Mouse (Mus musculus) intestine, postnatal 0 days (tissue): ENCODE measurements at regions not wholly inside any gene's neighbourhood (a gene's known extent, or its start where the extent isn't known, plus 50 kb on each side); places are given as distances from the start of the nearest gene placed in this dataset.

Source experiments
- ATAC-seq: fragments of 200-750 bp; cut with Nextera tagmentation; 2 replicates; pipeline ENCODE4 v1.8.0; 2017; ENCODE audit warnings: mild to moderate bottlenecking, moderate TSS enrichment, moderate library complexity
- H3K27ac ChIP-seq: fragments of 300-500 bp; sonication (generic); 2 replicates; pipeline ENCODE4 v1.5.1; 2014; ENCODE audit warnings: mild to moderate bottlenecking, low read depth, low read length, moderate library complexity
- H3K27me3 ChIP-seq: fragments of 300-500 bp; sonication (generic); replicated peaks from 2 replicates; pipeline ENCODE4 v1.6.1; 2014; ENCODE audit warnings: low read length, mixed read lengths; ENCODE audit not compliant: control insufficient read depth, insufficient read depth
- H3K36me3 ChIP-seq: fragments of 300-500 bp; sonication (generic); 2 replicates; pipeline ENCODE4 v1.6.1; 2014; ENCODE audit warnings: mild to moderate bottlenecking, moderate library complexity; ENCODE audit not compliant: control insufficient read depth, insufficient read depth
- H3K4me1 ChIP-seq: fragments of 300-500 bp; sonication (generic); replicated peaks from 2 replicates; pipeline ENCODE4 v1.6.1; 2014; ENCODE audit warnings: antibody characterized with exemption, low read length, mixed read lengths; ENCODE audit not compliant: control insufficient read depth, insufficient read depth
- H3K4me2 ChIP-seq: fragments of 300-500 bp; sonication (generic); replicated peaks from 2 replicates; pipeline ENCODE4 v1.6.1; 2014; ENCODE audit warnings: low read depth, mild to moderate bottlenecking, moderate library complexity
- H3K4me3 ChIP-seq: fragments of 300-500 bp; sonication (generic); 2 replicates; pipeline ENCODE4 v1.5.1; 2014; ENCODE audit warnings: low read depth, low read length
- H3K9ac ChIP-seq: fragments of 300-500 bp; sonication (generic); 2 replicates; pipeline ENCODE4 v1.6.1; 2014; ENCODE audit warnings: mild to moderate bottlenecking, low read depth, low read length
- H3K9me3 ChIP-seq: fragments of 300-500 bp; sonication (generic); 2 replicates; pipeline ENCODE4 v1.6.1; 2016; ENCODE audit warnings: mixed run types; ENCODE audit not compliant: control insufficient read depth
- CTCF ChIP-seq: sonication (generic); IDR thresholded peaks from 2 replicates; pipeline ENCODE4 v1.5.1; 2016; ENCODE audit warnings: low read depth, mild to moderate bottlenecking, control low read depth, antibody characterized with exemption, moderate library complexity
- WGBS: fragments of 180-500 bp; shearing (Covaris S2); extraction: QIAGEN DNeasy Blood & Tissue Kit; methylation state at CpG from one replicate; pipeline ENCODE4 v1.1.7; 2014; 5-methylcytosine and 5-hydroxymethylcytosine counted together

DNA sequence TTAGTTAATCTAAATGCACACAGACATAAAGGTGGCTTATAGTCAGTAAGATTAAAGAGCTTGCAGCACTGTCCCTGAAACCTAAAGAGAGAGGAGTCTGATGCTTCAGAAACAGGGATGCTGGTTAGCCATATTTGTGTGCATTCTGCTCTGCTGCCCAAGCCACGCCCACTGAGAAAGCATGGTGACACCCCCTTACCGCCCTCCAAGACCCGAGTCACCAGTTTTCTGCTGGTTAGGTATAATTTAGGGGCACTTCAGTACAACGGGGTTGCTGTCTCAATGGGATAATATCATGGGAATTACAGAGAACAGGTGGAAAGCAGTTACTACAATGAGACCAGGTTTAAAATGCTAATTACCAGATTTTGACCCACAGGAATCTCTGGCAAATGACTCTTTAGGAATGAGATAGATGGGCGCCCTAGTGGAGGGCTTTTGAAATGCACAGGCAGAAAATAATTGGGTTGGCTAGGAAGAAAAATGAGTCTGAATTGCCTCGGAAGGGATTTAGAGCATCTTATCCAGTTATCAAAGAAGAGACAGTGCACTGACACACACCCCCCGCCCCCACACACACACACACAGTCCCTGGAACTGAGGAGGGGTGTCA is 95.1 kb upstream of the 4930583I09Rik start:
- Histone ChIP-seq H3K9me3 (no peaks in the 10 kb centered on the region), H3K4me2 (no peak overlapping the region), H3K36me3 (no peaks in the 10 kb centered on the region), H3K27ac (no peak overlapping the region), H3K4me3 (no peak overlapping the region), H3K4me1 (no peaks in the 10 kb centered on the region), H3K9ac (no peak overlapping the region), H3K27me3 (no peaks in the 10 kb centered on the region)
- peak; percentile 32 for TF ChIP-seq CTCF
- no peak for ATAC-seq
- WGBS: 63% methylated on average over 7 of the region's 7 CpGs

DNA sequence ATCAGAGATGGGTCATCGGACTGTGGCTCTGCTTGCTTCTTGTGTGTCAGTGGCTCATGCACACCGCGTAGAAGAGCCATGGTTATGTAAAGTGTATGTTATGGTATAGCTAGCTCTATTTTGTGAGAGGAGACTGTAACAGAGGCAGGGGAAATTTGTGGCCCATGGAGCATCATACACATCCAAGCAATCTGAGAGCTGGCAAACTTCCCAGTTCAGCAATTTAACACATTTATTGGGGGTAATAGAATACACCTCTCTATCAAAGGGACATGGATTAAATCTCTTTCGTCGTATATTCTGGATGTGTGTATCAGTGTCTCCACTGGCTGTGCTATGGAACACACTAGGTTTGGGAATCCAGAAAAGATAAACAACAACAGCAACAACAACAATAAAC is 87.9 kb upstream of the 4930583I09Rik start:
- Histone ChIP-seq H3K9ac (no peak overlapping the region), H3K4me2 (no peak overlapping the region), H3K27ac (no peak overlapping the region), H3K27me3 (no peaks in the 10 kb centered on the region), H3K4me1 (no peaks in the 10 kb centered on the region), H3K4me3 (no peak overlapping the region), H3K9me3 (no peaks in the 10 kb centered on the region), H3K36me3 (no peaks in the 10 kb centered on the region)
- no peak for TF ChIP-seq CTCF
- no peak for ATAC-seq
- WGBS: 77% methylated on average over 5 of the region's 5 CpGs

DNA sequence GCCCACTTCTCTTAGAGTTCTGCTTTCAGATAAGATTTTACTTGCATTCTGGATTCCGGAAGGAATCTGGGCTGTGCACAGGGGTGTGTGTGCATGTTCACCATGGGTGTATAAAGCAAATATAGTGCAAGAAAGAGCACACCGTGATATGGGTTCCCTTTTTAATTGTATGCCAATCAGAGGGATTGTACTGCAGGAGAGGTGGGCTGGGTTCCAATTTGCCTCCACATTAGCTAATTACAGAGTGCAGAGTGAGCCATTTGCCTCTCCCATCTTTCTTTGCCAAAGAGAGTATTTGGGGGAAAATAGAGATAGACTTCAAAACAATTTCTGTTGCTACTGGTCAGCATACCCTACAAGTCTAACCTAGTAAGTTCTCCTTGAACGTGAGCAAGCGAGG is 86.4 kb upstream of the 4930583I09Rik start:
- Histone ChIP-seq H3K9me3 (no peaks in the 10 kb centered on the region), H3K4me3 (no peak overlapping the region), H3K27me3 (no peaks in the 10 kb centered on the region), H3K27ac (no peak overlapping the region), H3K4me2 (no peak overlapping the region), H3K9ac (no peak overlapping the region), H3K36me3 (no peaks in the 10 kb centered on the region), H3K4me1 (no peaks in the 10 kb centered on the region)
- no peak for TF ChIP-seq CTCF
- WGBS: 75% methylated on average over 4 of the region's 4 CpGs
- ATAC-seq: no peak

DNA sequence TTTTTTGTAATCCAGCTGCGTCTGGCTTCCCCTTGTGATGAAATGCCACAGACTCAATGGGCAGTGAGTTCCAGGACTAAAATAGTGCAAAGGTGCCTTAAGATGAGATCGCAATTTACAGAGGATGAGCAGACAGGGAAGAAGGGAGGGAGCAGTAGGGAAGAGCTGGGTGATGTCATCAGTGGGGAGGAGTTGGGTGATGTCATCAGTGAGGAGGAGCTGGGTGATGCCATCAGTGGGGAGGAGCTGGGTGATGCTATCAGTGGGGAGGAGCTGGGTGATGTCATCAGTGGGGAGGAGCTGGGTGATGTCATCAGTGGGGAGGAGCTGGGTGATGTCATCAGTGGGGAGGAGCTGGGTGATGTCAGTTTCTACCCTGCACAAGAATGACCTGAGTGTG is 84.4 kb upstream of the 4930583I09Rik start:
- H3K4me2 ChIP-seq: no peak overlapping the region
- H3K27ac ChIP-seq: no peak overlapping the region
- no peaks in the 10 kb centered on the region for H3K9me3 ChIP-seq
- H3K27me3 ChIP-seq: no peaks in the 10 kb centered on the region
- H3K4me1 ChIP-seq: no peaks in the 10 kb centered on the region
- no peak overlapping the region for H3K4me3 ChIP-seq
- H3K36me3 ChIP-seq: no peaks in the 10 kb centered on the region
- no peak for ATAC-seq
- 83% methylated on average over 2 of the region's 2 CpGs for WGBS
- no peak for TF ChIP-seq CTCF
- H3K9ac ChIP-seq: no peak overlapping the region

DNA sequence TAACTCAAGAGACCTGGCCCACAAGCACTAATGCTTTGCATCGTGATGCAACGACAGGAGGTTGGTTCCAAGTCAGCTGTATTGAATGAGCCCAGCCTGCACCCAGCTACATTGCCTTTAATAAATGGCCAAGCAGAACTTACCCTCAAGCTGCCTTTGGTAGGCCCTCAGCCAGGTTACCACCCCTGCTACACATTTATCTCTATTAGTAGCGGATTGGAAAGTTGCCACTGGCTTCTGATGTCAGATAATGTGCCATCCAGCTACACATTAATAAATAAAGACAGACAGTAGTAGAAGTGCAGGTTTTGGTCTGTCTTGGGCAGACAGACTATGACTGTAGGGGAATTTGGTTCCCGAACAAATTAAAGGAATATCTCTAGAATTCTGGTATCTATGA is 82.0 kb upstream of the 4930583I09Rik start:
- no peak for ATAC-seq
- no peak overlapping the region for H3K27ac ChIP-seq
- no peak overlapping the region for H3K9ac ChIP-seq
- no peak for TF ChIP-seq CTCF
- no peaks in the 10 kb centered on the region; the same call in 1 of the 2 replicates for H3K4me1 ChIP-seq
- no peak overlapping the region for H3K4me2 ChIP-seq
- H3K9me3 ChIP-seq: no peaks in the 10 kb centered on the region
- WGBS: 84% methylated on average over 4 of the region's 4 CpGs
- no peak overlapping the region for H3K4me3 ChIP-seq
- no peaks in the 10 kb centered on the region for H3K27me3 ChIP-seq
- H3K36me3 ChIP-seq: no peaks in the 10 kb centered on the region

DNA sequence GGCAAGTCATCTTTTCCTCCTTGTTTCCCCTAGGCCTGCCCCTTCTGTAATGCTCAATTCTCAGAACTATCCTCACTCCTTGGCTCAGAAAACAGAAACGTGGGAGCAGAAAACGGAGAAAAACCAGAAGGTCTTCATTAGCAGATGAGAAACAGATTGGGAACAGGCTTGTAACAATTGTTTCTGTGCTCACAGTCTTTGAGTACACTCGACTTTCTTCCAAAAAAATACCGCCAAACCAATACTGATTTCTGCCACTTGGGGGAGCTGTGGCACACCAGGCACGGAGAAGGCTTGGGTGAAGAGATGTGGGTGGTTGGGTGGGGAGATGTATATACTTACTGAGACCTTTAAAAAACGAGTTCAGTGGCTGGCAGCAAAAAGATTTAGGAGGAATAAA is 80.8 kb upstream of the 4930583I09Rik start:
- WGBS: 70% methylated on average over 6 of the region's 6 CpGs
- peak; percentile 64 for TF ChIP-seq CTCF
- Histone ChIP-seq H3K36me3 (no peaks in the 10 kb centered on the region), H3K9ac (no peak overlapping the region), H3K27ac (no peak overlapping the region), H3K9me3 (no peaks in the 10 kb centered on the region), H3K4me3 (no peak overlapping the region), H3K27me3 (no peaks in the 10 kb centered on the region), H3K4me1 (no peaks in the 10 kb centered on the region; the same call in 1 of the 2 replicates), H3K4me2 (no peak overlapping the region)
- no peak for ATAC-seq

DNA sequence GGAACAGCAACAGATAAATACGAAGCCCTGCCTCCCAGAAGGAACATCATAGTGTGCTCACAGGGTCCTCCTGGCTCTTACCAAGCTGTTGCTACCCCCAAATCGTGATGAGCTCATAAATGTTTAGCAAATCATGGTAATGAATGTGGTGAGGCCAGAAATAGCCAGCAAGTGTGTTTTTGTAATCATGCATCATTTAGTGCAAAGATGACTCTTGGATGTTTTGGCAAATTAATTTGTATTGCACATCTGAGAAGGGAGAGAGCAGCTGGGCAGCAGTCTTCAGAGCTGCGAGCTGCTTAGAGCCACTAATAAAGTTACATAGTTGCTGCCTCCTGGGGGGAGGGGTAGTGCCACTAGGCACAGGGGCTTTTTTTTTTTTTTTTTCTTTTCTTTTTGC is 79.8 kb upstream of the 4930583I09Rik start:
- H3K9ac ChIP-seq: no peak overlapping the region
- no peaks in the 10 kb centered on the region for H3K27me3 ChIP-seq
- H3K4me1 ChIP-seq: no peaks in the 10 kb centered on the region; the same call in 1 of the 2 replicates
- no peak overlapping the region for H3K4me2 ChIP-seq
- H3K4me3 ChIP-seq: no peak overlapping the region
- no peaks in the 10 kb centered on the region for H3K9me3 ChIP-seq
- H3K27ac ChIP-seq: no peak overlapping the region
- WGBS: 63% methylated on average over 3 of the region's 3 CpGs
- no peak for ATAC-seq
- no peak for TF ChIP-seq CTCF
- no peaks in the 10 kb centered on the region for H3K36me3 ChIP-seq
